Mouse (Mus musculus) splenic B cell, adult 2 months (primary cell): Measurements from ENCODE around the gene Mettl22.
A peak's percentile ranks its signal among the peaks of the same experiment; 100 is the strongest.

Source experiments
- DNase-seq: peaks from one replicate; pipeline ENCODE4 v3.0.0-alpha.2; 2011; ENCODE audit warnings: low read depth, low spot score
- H3K27me3 ChIP-seq: 2 replicates; pipeline ENCODE4 v1.6.1; 2012; ENCODE audit warnings: mild to moderate bottlenecking, low read length, moderate library complexity, mixed read lengths; ENCODE audit not compliant: control insufficient read depth, poor library complexity, insufficient read depth, severe bottlenecking
- H3K36me3 ChIP-seq: 2 replicates; pipeline ENCODE4 v1.6.1; 2012; ENCODE audit warnings: mild to moderate bottlenecking, low read length, moderate library complexity, mixed read lengths; ENCODE audit not compliant: control insufficient read depth, poor library complexity, insufficient read depth, severe bottlenecking

Gene Mettl22

DNA sequence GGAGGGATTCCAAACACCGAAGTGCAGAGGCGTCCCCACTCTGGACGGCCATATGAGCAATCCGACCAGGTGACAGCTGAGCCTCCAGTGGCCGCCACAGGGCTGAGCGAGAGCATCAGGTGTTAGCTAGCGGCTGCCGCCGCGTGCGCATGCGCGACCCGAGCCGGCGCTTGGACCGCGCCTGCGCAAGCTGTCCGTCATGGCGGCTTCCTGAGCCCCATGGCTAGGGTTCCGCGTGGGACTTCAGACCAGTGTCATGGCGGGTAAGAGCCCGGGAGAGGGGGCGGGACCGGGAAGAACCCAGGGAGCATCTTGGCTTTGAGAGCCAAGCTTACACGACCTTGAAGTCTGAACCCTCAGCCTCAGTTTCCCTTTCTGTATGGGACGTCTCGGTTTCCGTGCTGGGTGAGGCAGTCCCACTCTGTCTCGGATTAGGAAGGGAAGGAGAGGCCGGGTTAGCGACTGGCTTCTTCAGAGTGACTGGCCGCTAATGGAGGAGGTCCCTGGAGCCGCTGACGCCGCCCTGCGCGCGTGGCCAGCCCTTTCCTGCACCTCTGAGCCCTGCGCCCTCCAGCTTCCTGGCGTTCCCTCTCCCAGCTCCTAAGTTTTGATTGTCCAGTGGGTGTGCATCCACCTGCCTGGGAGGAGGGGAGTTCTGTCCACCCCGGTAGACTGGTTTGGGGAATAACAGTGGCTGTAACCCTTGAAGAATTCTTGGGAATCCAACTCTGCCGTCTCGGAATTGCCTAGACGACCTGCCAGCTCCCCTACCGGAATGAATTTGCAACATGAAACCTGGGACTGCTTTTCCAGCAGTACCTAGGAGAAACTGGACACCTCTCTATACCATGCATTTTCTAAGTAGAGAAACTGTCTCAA lies at the start of gene Mettl22:
TSS of gene Mettl22 (plus strand) at position 186 of the 879 bp plus-strand sequence.
- peak; percentile 96 for DNase-seq
- H3K27me3 ChIP-seq: no peaks in the 10 kb centered on the region
- H3K36me3 ChIP-seq: no peaks in the 10 kb centered on the region

DNA sequence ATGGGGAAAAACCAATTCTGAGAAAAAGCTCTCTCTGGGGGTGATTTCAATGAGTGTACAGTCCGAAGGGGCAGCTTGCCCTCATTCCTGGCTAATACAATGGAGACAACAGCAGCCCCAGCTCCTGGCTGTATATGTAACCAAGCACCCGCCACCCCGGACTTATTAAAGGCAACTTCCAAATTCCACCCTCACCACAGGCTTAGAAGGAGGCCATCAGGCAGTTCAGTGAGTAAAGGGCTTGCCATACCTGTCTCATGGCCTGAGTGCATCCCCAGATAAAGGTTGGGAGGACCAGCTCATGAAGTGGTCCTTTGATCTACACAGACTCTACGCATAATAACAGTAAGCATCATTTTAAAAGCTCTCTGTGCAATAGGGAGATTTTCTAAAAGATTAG lies 49.7 kb upstream of the Mettl22 start:
- no peaks in the 10 kb centered on the region for H3K36me3 ChIP-seq
- no peaks in the 10 kb centered on the region for H3K27me3 ChIP-seq
- no peak for DNase-seq

DNA sequence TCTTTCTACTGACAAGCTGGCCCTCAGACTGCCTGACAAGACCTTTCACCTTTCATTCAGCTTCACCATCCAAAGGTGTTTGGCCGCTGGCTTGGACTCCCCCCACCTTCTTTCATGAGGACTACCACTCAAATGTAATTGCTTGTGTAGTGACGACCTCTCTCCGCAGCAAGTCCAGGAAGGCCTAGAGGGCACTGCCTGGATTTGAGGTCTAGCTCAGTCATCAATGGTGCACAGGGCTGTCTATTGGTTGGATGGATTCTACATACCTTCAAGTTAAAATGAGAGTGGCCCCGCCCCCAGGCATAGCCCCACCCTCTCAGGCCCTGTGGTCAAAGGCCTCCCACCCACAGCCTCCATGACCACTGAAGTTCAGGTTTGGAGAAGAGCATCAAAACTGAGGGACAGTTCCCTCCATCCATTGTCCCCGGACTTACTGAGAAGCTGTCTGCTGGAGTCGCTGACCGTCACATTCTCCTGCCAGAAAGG lies 46.9 kb upstream of the Mettl22 start:
- no peaks in the 10 kb centered on the region for H3K36me3 ChIP-seq
- no peaks in the 10 kb centered on the region for H3K27me3 ChIP-seq
- DNase-seq: no peak

DNA sequence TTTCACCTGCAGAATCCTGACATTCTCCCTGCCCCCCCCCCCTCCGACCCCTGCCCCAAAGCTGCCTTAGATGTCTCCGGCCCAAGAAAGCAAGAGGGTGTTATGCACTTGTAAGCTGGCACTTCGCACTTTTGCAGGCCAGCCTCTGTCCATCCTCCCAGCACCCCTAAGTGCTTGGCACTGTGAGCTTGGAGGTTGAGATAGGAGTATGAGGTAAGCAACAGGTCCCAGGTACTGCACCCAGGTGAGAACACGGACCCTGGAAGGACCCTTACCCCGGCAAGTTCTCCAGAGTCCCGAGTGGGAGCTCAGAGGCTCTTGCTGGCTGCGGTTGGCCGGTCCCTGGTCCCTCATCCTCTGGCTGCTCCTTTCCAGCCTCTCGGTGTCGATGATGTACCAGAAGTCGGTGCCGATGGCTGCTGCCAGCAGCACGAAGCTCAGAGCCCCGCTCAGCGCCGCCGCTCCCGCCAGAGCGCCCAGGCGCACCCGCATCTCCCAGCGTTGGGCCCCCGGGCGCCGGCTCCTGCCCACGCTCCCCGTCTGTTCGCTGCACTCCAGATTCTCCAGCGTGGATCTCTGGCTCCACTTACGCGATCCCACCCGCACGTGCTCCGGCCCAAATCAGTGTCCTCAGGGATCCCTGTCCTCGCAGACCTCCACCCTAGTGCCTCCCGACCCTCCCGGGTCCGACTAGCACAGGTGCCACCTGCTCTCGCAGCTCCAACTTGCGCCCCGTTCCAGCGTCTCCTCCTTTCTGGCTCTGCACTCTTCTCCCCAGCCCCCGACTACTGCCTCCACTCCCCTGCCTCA lies 46.2 kb upstream of the Mettl22 start:
- no peaks in the 10 kb centered on the region for H3K36me3 ChIP-seq
- no peak for DNase-seq
- no peaks in the 10 kb centered on the region for H3K27me3 ChIP-seq

DNA sequence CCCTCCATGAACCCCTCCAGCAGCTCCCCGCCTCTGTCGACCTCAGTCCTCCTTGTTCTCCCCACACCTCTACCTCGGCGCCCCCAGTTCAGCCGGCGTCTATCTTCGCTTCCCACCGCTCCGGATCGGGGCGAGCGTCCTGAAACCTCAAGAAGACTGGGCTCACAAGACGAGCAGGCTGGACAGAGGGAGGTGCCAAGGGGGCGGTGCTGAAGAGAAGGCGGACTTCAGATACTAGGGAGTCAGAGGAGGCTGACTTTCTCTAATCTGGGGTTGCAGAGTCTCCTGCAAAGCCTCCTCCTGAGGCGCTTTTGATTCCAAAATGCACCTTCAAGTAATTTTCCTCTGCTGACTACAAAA lies 45.6 kb upstream of the Mettl22 start, which contains the start of gene Tmem114:
TSS of gene Tmem114 (minus strand) at position 166 of the 360 bp plus-strand sequence.
- no peaks in the 10 kb centered on the region for H3K27me3 ChIP-seq
- no peaks in the 10 kb centered on the region for H3K36me3 ChIP-seq
- DNase-seq: no peak

DNA sequence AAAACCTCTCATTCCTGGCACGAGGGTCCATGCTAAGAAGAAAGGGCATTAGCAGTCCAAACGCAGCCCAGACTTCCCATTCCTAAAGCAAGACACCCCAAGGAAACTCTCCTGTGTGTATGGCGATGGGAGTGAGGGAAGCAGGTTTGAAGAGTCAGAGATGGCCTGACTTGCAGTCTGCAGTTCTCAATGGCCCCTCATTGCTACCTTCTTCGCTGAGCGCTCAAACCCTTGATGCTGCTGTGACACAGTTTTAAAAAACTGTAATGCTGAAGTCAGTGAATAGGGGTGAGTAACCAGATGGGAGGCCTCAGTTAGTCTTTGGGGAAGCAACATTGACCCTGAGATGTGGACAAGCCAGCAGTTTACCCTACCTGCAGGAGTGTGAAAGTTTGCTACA lies 44.9 kb upstream of the Mettl22 start:
- no peaks in the 10 kb centered on the region for H3K27me3 ChIP-seq
- H3K36me3 ChIP-seq: no peaks in the 10 kb centered on the region
- DNase-seq: no peak

DNA sequence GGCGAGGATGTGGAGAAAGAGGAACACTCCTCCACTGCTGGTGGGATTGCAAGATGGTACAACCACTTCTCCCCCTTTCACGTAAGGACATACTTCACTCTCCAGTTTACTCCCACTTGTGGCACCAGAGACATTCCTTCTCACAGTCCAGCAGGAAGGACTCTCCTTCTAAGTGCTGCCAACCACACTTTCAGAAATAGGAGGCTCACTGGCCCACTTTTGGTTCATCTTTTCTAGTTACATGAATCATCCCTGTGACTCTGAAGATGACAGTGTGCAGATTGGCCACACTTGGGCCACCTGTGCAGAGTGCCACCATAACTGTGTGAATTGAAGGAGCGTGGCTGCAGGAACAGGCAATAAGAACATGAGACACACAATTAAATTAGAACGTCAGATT lies 41.1 kb upstream of the Mettl22 start:
- no peak for DNase-seq
- no peaks in the 10 kb centered on the region for H3K27me3 ChIP-seq
- no peaks in the 10 kb centered on the region for H3K36me3 ChIP-seq

DNA sequence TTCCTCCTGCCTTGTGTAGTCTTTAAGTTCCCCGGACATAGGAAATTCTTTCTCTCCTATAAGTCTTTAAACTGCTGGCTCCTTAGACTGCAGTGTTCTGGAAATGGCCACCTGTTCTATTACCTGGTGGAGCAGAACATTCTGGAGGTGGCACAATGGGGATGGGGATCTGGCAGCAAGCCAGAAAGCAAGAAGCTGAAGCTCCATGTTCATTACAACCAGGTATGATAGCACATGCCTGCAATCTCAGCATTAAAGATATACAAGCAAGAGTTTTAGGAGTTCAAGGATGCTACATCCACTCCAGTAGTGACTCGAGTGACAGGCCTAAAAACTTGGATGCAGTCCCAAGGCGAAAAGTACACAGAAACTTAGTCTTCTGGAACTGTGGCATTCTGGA lies 38.0 kb upstream of the Mettl22 start:
- H3K27me3 ChIP-seq: no peaks in the 10 kb centered on the region; the same call in 1 of the 2 replicates
- H3K36me3 ChIP-seq: no peaks in the 10 kb centered on the region
- no peak for DNase-seq

DNA sequence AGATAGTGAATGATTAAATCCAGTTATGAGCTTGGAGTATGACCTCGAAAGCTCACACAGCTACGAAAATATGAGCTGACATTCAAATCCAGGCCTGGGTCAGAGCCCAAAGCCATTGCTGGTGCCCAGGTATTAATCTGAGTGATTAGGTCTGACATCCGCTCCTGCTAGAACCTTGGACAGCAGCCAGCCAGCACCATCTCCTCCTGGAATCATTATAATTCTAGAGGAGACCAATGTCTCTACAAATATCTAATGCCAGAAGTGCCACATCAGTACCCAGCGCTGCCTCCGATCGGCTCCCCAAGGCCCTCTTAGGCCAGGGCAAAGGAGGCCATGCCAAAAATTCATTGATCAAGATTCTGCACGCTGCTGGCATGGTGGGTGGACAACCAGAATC lies 25.7 kb upstream of the Mettl22 start:
- H3K27me3 ChIP-seq: no peaks in the 10 kb centered on the region
- no peaks in the 10 kb centered on the region for H3K36me3 ChIP-seq
- DNase-seq: no peak

DNA sequence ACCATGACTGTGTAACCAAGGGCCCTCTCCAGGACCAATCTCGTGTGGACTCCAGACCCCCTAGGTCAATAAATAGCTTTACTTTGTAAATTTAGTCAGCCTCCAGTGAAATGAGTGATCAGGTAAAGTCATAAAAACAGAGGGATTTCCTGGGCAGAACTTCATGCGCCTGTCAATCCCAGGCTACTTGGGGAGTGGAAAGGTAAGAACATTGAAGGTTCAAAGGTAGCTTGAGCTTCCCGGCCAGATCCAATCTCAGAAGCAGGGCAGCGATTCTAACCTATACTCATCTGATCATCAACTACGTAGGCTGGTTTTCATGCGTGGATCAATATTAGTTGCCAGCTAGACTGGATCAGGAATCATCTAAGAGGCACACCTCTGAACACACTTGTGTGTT lies 24.3 kb upstream of the Mettl22 start:
- Histone ChIP-seq H3K27me3 (no peaks in the 10 kb centered on the region), H3K36me3 (no peaks in the 10 kb centered on the region)
- no peak for DNase-seq

DNA sequence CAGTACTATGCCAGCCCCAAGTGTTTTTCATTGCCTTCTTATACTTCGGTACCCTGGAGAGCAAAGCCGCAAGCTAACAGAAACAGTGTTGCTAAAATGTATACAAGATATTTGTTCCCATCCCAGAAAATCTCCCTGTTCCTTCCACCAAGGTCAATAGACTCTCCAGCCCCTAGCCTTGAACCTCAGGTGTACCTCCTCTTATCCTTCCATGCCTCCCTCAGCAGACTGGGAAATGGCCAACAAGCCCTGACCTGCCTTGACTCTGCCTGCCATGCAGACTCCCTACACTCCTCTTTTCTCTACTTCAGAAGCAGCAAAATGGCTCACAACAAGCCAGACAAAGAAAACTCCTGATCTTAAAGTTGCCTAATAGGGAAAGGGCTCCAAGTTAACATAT lies 17.3 kb upstream of the Mettl22 start:
- DNase-seq: no peak
- Histone ChIP-seq H3K27me3 (no peaks in the 10 kb centered on the region), H3K36me3 (no peaks in the 10 kb centered on the region)

DNA sequence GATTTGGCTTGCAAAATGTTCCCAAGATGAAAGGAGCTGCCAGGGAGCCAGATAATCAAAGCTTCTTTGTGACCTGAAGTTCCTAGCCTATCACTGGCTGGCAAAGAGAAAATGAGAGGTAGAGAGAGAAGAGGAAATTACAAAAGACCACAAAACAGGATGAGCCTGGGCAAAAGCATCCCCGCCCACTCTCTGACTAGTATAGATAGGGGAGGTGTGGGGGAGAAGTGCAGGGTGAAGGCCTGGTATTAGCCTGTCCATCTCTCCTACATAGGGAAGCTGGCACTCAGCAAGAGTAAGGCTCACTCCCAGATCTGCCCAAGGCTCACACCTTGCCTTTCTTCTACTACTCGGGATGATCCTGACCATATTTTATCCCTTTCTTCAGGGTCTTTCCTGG lies 15.4 kb upstream of the Mettl22 start:
- Histone ChIP-seq H3K27me3 (no peaks in the 10 kb centered on the region), H3K36me3 (no peaks in the 10 kb centered on the region)
- DNase-seq: no peak

DNA sequence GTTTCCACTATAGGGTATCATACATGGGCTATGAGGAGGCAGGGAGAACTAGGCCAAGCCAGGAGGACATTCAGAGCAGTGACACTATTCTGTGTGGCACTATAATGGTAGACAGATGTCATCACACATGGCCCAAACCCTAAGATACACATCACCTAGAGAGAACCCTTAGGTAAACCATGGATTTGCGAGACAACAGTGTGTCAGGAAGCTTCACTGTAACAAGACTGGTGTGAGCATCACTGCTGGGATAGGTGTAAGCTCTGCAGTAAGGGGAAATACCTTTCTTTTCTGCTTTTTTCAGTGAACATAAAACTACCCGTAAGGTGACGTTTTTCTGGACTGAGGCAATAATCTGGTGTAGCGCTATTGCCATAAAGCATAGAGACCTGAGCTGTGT lies 12.2 kb upstream of the Mettl22 start:
- Histone ChIP-seq H3K36me3 (no peaks in the 10 kb centered on the region), H3K27me3 (no peaks in the 10 kb centered on the region)
- DNase-seq: no peak

DNA sequence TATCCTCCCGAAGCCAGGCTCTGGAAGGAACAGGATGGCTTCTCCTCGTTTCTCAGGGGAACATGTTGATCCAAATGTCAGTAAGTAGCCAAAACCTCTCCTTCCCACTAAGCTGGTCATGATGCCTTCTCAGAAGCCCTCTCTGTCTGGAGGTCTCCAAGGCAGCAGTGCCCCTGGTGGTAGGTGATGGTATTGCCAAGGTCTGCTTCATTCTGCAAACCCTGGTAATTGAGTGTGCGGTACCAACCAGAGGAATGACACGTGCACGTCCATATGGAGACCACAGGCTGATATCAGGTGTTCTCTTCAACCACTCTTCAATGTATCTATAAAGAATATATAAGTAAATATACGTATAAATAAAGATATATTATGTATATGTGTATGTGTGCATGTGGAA lies 11.5 kb upstream of the Mettl22 start:
- Histone ChIP-seq H3K36me3 (no peaks in the 10 kb centered on the region), H3K27me3 (no peaks in the 10 kb centered on the region)
- DNase-seq: peak; percentile 83

DNA sequence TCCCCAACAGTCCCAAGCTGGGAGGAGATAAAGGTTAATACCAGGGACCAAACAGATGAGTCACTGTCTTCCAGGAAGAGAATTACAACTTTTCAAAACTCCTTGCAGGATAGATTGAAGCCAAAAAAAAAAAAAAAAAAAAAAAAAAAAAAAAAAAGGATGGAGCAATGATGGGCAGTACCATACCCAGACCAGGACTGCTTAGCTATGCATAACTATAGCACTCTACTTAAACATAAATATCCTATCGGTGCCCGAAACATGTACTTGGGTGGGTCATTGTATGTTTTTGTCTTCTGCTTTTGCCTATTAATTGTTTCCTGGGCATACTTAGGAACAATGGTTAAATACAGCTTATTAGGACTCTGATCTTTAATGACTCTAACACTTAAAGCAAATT lies 456 bp upstream of the Mettl22 start:
- no peak for DNase-seq
- no peaks in the 10 kb centered on the region for H3K36me3 ChIP-seq
- H3K27me3 ChIP-seq: no peaks in the 10 kb centered on the region
